Mouse (Mus musculus) v-Abl transformed pro-B cells (cell line): ENCODE results near the gene Cops4.

Experiments used
- in situ Hi-C, 2 experiments: fragments of 400-800 bp; cut with MboI; formaldehyde crosslinking; loops; one replicate each; pipeline ENCODE4 v1.15.1; 2025; ENCODE audit not compliant: unreplicated experiment in 2 of 2

Gene Cops4

DNA sequence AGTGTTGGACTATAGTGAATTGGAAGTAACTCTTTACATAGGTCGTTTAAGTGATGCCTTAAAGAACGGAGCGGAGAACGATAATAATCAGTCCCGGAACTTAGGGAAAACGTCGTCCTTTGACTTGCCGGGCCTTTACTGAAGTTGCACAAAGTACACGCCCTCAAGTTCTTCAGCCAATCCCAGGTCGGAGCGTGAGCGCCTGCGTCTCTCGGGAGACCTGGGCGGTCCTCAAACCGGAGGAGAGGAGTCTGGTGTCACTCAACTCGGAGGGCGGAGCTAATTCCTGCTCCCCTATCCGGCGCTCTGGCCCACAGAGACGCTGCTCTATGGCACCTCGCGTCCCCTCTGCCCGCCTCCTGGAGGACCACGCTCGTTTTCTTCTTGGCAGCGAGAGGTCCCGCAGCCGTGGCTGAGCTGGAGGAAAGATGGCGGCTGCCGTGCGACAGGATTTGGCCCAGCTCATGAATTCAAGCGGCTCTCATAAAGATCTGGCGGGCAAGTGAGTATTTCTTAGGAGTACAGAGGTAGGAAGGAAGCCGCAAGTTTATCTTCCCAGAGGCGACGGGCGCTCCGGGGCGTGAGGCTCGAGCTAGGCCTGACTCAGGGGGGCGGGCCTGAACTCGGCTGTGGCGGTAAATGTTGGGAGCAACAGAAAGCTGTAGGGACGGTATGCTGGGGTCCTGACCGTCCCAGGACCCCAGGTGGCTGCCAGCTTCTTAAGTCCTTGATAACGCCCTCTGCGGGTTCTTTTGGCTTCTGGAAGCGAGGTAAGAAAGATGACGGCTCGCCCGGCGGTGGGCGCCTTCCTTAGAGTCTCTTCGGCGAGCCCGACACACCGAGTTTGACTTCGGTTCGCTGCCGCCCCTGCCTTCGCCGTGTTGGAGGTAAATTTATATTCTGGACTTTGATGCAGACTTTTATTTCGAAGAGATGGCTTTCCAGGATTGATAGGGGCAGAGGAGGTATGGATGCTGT, at the start of gene Cops4:
Gene Cops4 (plus strand): TSS at position 261 of the 978 bp plus-strand sequence.
- in situ Hi-C loops, result loop anchor here (5.0 to 10.0 kb wide), 2 partner anchors 84 to 101 kb away; partner anchors contain the start of gene Sec31a (in 1 of the 2)

- in situ Hi-C loops, result loop anchor here in 1 of 2 experiments (5.0 to 10.0 kb wide), 2 partner anchors 99 to 402 kb away; no protein-coding TSS in a partner anchor
These were observed 41.8 kb upstream of the Cops4 start for GRCm38 (mm10) chr5:100476328-100476727.

GRCm38 (mm10) chr5:100477604-100478003, 40.5 kb upstream of the Cops4 start:
- in situ Hi-C loops, result loop anchor here in 1 of 2 experiments (5.0 to 10.0 kb wide), 2 partner anchors 100 to 403 kb away; no protein-coding TSS in a partner anchor

DNA sequence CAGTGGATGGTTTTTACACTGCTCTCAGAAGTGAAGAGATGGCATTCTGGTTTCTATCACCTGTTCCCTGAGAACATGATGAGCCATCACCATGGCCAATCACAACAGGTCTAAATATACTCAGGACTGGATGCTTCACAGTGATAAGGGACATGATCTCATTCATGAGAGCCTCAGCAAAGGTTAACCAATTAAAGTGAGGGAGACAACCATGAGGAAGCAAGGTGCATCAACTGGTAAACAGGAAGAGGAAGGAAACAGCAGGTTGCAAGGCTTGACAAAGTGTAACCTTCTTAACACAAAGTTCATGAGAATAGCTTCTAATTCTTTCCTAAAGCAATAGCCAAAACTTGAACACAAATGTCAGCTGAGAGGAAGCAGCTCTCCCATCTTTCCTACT, 34.5 kb upstream of the Cops4 start:
- in situ Hi-C loops, result loop anchor here in 1 of 2 experiments (10.0 kb wide), 1 partner anchor 51 kb away; no protein-coding TSS in a partner anchor

GRCm38 (mm10) chr5:100487120-100487519, 31.0 kb upstream of the Cops4 start:
- in situ Hi-C loops, result loop anchor here in 1 of 2 experiments (10.0 kb wide), 1 partner anchor 48 kb away; no protein-coding TSS in a partner anchor

GRCm38 (mm10) chr5:100488231-100488630, 29.9 kb upstream of the Cops4 start:
- in situ Hi-C loops, result loop anchor here in 1 of 2 experiments (10.0 kb wide), 1 partner anchor 47 kb away; no protein-coding TSS in a partner anchor

GRCm38 (mm10) chr5:100489340-100489739, 28.8 kb upstream of the Cops4 start:
- in situ Hi-C loops, result loop anchor here in 1 of 2 experiments (10.0 kb wide), 1 partner anchor 45 kb away; no protein-coding TSS in a partner anchor

GRCm38 (mm10) chr5:100491704-100492103, 26.4 kb upstream of the Cops4 start:
- in situ Hi-C loops, result no loop called here

- in situ Hi-C loops, result no loop called here
These were observed 19.5 kb upstream of the Cops4 start for GRCm38 (mm10) chr5:100498436-100499180.

DNA sequence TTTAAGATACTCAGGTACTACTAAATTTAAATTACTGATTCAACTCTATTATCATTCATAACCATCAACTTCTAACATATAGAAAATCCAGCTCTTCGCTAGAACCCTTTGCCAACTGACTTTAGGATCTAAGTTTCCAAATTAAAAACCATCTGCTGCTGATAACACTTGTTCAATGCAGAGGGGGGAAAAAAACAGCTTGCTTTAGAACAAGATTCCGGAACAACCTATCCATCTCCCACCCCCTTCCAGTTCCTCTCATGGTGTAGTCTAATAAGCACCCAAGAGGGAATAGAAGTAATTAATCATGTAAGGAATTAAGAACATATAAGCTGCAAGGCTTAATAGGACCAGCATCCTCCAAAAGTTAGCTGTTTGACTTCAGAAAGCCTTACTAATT, 18.9 kb upstream of the Cops4 start:
- in situ Hi-C loops, result no loop called here

- in situ Hi-C loops, result no loop called here
These were observed 18.2 kb upstream of the Cops4 start for GRCm38 (mm10) chr5:100499831-100500304.

GRCm38 (mm10) chr5:100500458-100500961, 17.6 kb upstream of the Cops4 start, which contains the start of gene Lin54:
Gene Lin54, minus strand, starts transcription at chr5:100500639.
- in situ Hi-C loops, result no loop called here

GRCm38 (mm10) chr5:100501267-100501666, 16.8 kb upstream of the Cops4 start:
- in situ Hi-C loops, result no loop called here

DNA sequence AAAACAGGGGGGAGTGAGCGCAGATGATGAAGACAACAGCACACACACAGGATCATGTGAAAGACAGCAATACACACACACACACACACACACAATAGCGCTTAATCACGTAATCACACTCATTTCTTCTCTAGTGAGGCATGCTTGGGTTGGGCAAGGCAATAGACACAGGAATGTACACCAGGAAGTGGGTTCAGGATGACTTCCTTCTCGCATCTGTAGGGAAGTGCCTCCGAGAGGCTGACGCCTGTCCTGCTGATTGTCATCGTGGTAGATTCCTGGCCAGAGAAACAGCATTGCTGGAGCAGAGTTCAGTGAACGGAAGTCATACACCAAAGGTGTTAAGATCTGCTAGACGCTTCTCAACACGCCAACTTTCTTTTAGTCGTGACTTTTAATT, 8.9 kb upstream of the Cops4 start:
- in situ Hi-C loops, result no loop called here

DNA sequence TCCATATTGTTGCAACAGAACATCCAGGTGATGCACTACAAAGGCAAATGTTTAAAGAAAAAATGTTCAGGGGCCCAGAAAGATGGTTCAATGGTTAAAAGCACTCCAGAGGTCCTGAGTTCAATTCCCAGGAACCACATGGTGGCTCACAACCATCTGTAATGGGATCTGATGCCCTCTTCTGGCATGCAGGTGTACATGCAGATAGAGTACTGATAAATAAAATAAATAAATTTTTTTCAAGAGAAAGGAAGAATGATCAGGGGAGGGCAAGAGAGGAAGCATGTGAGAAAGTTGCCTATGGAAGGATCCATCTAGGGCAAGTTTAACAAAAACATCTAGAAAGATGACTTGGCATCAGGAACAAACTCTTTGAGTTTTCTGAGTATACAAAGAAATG, 5.5 kb upstream of the Cops4 start:
- in situ Hi-C loops, result loop anchor here in 1 of 2 experiments (10.0 kb wide), 1 partner anchor 78 kb away; no protein-coding TSS in a partner anchor

- in situ Hi-C loops, result loop anchor here (5.0 to 10.0 kb wide), 2 partner anchors 84 to 102 kb away; partner anchors contain the start of gene Sec31a (in 1 of the 2)
These were observed 910 bp downstream of the Cops4 start for GRCm38 (mm10) chr5:100519027-100519411.

DNA sequence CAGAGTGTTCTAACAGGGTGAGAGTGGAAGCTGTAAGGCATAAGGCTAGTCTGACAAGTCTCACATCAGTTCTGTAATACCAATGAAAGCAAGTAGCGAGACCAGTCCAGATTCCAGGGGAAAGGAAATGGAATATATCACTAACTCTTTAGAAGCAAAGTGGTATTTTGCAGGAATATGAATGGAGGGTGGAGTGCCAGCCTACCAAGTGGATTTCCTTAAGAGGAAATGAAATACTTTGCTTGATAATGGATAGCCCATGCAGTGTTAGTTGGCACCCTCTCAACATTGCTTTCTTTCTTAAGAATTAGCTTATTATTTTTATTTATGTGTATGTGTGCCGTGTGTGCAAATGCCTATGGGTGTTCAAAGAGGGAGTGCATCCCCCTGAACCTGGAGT, 2.1 kb downstream of the Cops4 start:
- in situ Hi-C loops, result no loop called here

DNA sequence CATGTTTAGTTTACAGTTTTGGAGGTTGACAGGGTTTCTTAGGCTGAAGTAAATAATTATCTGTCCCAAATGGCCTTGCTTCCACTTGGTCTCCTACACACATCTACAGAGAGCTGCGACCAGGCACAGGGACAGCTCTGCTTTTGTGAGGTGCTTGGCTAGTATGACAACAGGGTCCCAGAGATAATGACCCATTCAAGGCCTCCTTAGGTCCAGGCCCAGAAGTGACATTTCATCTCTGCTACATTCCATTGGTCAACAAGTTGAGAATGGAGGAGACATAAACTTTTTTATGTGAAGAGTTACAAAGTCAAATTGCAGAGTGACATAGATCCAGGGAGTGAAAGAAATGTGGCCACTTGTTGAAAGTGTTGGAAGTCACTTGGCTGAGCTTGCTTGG, 5.2 kb downstream of the Cops4 start:
- in situ Hi-C loops, result no loop called here

GRCm38 (mm10) chr5:100524921-100525320, 6.8 kb downstream of the Cops4 start:
- in situ Hi-C loops, result loop anchor here in 1 of 2 experiments (25.0 kb wide), 1 partner anchor 1537 kb away; the partner anchor contains the start of gene Wdfy3

- in situ Hi-C loops, result loop anchor here in 1 of 2 experiments (25.0 kb wide), 1 partner anchor 1537 kb away; the partner anchor contains the start of gene Wdfy3
These were observed 7.5 kb downstream of the Cops4 start for GRCm38 (mm10) chr5:100525620-100526019.
